Mouse (Mus musculus) ES-CJ7 (cell line): ENCODE measurements at regions not wholly inside any gene's neighbourhood (a gene's known extent, or its start where the extent isn't known, plus 50 kb on each side); places are given as distances from the start of the nearest gene placed in this dataset.
"Not testable (repeated sequence)": the region's sequence is repeated elsewhere in the genome, so short reads cannot be mapped to it uniquely, and the experiment has no call there.

ENCODE experiments used
- DNase-seq: peaks from one replicate; pipeline ENCODE4 v3.0.0; 2011; ENCODE audit warnings: low read depth, low spot score

- DNase-seq, result no peak
Measured at GRCm38 (mm10) chr3:5806947-5807575, 56.5 kb downstream of the Gm8797 start.

DNA sequence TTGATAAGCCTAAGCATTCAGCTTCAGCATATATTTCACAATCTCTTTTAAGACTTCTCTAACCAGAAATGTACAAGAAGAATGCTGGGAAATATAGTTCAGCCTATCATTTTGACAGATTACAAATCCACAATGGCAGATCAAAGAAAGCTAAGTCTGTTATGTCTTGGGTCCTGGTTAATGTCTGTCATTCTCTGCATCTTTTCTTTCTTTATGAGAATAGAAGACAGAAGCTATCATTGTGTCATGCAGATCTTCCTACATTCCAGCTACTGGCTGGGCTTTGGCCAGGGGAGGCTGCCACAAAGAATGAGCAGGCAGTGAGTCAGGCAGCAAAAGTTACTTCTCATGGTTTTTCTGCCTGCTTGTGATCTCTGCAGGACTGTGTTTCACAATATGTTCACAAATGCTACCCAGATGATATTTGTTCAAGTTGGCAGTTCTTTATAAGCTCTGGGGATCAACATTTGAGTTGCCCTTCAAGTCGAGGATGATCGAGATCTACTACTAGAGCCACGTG, 60.5 kb downstream of the Gm8797 start:
- DNase-seq, result no peak

DNA sequence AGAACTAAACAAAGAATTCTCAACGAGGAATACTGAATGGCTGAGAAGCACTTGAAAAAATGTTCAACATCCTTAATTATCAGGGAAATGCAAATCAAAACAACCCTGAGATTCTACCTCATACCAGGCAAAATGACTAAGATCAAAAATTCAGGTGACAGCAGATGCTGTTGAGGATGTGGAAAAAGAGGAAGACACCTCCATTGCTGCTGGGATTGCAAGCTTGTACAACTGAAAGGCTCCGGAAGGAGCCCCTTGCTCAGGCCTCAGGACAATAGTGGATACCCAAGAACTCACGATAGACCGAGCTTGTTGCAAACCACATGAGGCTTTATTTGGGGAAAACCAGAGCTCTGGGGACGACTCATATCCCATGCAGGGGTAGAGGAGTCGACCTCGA, 69.6 kb downstream of the Gm8797 start:
- not testable (repeated sequence) for DNase-seq

GRCm38 (mm10) chr3:5860237-5860636, 109.6 kb downstream of the Gm8797 start:
- not testable (repeated sequence) for DNase-seq

DNA sequence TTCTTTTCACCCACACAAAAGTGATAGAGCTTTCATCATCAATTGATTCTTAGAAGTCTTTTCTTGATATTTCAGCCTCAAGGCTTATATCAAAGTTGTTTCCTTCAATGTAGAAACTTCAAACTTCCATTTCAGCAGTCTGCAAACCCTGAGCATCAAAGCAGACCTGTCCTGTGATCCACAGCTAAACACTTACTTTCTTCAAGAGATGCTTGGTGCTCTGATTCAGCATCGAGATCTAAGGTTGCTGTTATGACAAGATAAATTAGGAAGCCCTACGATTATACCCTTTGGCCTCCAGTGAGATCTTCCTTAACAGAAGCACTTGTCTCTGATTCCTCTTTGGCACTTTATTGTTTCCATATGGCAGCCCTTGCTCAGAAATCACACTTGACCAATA, 119.8 kb downstream of the Gm8797 start:
- no peak for DNase-seq

DNA sequence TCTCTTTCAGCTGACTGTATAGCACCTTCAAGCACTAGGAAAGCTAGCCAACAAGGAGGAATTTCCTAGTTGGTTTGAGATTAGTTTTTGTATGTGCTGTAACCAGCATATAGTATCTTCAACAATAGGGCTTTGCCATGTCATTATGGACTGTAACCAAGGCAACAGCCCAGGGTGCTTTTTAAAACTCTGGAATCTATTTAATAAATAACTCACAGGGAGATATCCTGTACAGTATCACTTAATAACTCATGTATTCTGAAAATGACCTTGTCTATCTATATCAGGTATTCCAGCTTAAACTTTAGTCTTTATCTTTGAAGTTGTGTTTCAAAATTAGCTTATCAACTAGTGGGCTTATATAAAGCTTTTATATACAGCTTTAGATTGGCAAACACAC, 128.5 kb downstream of the Gm8797 start:
- DNase-seq, result no peak

DNA sequence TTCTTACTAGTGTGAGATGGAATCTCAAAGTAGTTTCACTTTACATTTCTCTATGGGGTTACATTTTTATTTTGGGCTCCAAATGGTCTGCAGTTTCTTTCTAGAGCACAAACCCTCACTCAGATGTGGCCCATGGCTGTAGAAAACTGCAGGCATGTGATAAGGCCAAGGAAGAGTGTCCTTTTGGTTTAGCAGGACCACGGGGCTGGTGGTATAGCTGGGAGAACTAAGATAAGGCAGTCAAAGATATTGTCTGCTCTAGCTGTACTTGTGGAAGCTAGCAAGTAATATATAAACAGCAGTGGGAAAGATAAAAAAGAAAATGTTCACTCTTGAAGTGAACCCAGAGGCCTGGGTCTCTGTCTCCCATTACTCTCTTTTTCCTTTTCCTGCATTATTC, 166.9 kb downstream of the Gm8797 start:
- DNase-seq, result no peak

- DNase-seq, result not testable (repeated sequence)
Measured at GRCm38 (mm10) chr3:5950243-5950642, 199.6 kb downstream of the Gm8797 start.

DNA sequence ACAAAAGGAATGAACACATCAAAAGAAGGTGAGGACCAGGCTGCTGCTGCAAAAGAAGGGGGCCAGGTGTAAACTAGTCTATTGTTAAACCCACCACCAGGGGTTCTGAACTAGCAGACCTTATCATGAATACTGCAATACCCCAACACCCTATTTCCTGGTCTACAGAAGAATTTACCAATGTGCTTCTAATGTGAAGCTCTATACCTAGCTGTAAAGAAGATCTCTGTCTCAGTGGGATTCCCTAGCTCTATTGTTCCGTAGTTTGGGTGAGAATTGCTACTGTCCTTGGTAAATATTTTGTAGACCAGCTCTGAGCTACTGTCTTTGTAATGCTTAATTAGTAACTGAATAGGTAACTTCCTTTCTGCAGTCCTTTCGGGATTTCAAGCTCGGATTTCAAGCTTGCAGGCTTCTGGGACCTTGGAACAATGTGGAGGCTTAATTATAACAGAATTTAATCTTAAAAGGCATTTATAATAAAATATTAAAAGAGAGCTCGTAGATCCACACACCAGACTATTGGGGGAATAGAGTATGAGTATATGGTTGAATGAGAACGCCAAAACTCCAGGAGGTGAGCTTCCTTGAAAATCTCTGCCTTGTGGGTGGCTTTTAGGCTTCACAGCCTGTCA, 238.5 kb downstream of the Gm8797 start:
- peak; percentile 95 for DNase-seq

GRCm38 (mm10) chr3:6004423-6004822, 253.8 kb downstream of the Gm8797 start:
- DNase-seq, result no peak

- no peak for DNase-seq
Measured at GRCm38 (mm10) chr3:6018749-6019148, 268.1 kb downstream of the Gm8797 start.

- DNase-seq, result not testable (repeated sequence)
Measured at GRCm38 (mm10) chr3:6041325-6041724, 290.7 kb downstream of the Gm8797 start.

DNA sequence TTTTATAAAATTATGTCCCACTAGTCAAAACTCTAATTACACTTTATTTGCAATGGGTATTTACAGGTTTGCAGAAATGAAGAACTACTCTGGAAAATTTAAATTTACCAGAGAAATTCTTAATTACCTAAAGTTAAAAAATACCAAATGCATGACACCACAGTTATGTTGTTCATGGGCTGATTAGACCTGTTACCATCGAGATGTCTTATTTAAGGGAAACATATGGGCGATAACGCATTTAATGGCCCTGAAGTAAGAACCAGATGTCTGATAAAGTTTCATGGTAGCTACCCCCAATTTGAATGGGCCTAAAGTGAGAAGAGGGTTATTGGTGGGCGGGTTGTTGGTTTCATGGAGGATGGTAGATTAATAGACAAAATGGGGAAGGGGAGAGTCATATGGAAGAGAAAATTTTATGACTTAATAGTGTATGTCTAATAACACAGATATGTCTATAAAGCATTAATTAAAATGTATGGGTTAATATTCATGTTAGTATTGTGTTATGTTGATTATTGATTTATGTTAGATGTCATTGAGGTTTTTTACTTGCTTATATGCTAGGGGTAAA, 299.0 kb downstream of the Gm8797 start:
- no peak for DNase-seq

DNA sequence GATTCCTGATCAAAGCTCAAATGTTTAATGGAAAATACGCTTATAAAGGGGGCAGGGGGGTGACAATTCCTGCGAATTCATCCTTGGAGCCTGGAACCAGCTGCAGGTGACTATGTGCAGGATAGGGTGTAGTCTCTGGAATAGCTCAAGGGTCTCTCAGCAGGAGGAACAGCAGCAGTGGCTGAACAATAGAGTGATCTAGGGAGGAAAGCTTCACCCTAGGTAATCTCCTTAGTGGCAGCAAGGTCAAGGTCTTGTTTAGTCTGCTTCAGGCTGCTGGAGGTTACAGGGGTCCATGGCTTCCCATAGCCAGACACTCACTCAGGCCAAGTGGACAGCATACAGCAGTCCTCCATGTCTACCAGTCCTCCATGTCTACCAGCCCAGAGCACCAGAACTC, 301.3 kb downstream of the Gm8797 start:
- DNase-seq, result peak; percentile 58

GRCm38 (mm10) chr3:6083855-6084254, 333.2 kb downstream of the Gm8797 start:
- no peak for DNase-seq

- peak; percentile 80 for DNase-seq
Measured at GRCm38 (mm10) chr3:6087267-6087666, 336.7 kb downstream of the Gm8797 start.

DNA sequence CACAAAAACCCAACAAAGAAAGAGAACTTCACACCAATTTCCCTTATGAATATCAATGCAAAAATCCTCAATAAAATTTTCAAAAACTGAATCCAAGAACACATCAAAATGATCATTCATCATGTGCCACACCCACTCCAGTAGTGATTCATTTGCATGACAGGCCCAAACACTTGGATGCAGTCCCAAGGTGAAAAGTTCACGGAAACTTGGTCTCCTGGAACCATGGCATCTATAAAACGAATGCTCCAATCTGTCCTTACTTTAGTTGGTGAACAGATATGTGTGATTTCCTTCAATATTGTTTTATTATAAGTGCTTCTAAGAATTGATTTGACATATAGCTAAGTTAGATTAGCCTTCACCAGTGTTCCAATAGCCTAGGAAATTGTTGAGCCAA, 343.3 kb downstream of the Gm8797 start:
- peak; percentile 57 for DNase-seq

GRCm38 (mm10) chr3:6094410-6094809, 343.8 kb downstream of the Gm8797 start:
- peak; percentile 84 for DNase-seq

- peak; percentile 95 for DNase-seq
Measured at GRCm38 (mm10) chr3:6100863-6101262, 350.3 kb downstream of the Gm8797 start.

- no peak for DNase-seq
Measured at GRCm38 (mm10) chr3:6102866-6103265, 352.3 kb downstream of the Gm8797 start.

DNA sequence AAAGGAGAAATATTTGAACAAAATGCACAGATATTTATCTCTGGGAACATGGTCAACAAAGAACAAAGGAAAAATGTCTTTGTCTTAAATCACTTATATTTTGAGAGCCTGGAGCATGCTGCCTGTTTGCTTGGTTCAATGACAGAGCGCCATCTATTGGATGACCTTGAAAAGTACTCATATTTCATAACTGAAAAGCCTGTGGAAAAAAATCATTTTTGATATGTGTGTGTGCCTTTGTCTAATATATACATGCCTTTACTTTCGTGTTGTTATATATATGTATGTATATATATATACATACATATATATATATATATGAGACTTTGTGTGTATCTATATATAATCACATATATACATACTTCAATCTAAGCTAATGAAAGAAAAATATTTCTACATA, 356.1 kb downstream of the Gm8797 start:
- peak; percentile 20 for DNase-seq

DNA sequence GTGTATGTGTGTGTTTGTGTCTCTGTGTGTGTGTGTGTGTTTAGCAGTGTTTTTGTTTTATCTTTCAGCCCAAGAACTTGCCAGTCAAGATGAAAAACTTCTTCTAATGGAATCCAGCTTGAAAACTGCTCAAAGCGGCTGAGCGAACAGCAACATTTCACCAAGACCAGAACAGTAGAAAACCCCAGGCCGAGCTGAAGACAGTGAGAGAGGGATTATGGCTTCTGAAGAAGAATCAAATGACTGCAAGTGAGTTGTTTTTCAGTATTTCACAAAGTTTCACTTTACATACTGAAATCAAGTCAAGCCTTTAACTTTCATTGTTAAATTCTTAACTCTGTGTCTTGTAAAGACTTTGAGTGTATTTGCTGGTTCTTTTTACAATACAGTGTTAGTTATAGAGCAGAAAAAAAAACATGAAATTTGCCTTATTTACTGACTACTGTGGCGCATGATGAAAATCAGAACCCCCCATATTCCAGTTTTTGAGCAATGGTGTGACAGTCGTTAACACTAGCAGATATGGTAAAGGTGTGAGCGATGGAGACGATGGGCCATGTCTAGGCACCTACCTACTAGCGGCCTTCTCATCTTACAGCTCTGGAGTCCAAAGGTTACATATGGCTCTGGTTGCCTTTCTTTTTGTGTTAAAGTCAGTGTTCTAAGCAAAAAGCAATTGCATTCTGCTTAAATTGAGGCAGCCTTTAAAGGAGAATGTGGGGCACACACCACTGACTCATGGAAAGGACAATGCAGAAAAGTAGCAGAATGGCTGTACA, 357.0 kb downstream of the Gm8797 start:
- DNase-seq, result no peak
